Mouse (Mus musculus) brain, embryonic 18.5 days (tissue): Measurements from ENCODE around the gene Fntb.

Experiments used
- DNase-seq: peaks from one replicate; pipeline ENCODE4 v3.0.0-alpha.2; 2012; ENCODE audit warnings: low read depth, low spot score

Fntb gene

DNA sequence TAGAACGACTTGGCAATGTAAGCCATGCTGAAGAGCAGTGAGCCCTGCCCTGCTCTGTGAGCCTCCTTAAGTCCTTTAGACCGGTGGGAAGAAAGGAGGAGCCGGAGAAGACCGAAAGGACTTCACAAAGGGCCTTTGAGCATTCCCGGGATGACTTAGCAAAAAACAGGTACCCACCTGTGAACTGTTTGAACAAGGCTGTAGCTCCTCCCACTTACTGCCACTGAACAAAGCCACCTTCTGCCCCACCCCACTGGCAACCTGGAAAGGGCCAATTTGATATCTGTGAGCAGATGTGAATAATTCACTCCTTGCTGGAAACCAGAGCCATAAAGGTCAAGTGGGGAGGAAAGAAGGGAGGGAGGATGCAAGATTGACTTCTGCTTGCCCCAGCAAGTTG, 30.0 kb downstream of the Fntb start, which contains the start of gene Gpx2:
TSS of gene Gpx2 (minus strand) at position 205 of the 400 bp plus-strand sequence.
- no peak for DNase-seq

DNA sequence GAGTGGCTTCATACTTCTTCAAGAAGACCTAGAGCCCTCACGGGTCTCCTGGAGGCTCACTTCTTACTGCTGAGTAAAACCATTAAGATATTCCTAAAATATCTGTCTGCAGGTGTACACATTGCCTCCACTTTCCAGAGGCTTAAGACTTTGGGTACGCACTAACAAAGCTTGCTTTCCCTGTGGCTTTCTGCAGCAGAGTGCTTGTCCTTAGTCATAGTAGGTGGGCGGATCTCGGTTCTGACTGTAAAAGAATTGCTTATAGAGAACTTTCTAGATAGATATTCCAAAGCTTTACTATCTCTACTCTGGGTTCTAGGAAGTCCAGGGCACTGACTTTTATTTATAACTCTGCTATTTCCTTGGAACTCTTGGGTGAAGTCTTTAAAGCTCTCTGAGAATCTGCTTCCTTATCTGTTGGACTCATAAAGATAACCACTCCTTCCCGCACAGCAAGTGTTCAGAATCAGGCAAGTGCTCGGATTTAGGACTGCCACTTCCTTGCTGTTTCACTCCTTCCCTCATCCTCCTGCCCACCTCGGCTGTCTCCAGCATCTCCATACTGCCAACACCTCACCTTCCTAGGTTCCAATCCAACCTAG, 31.6 kb downstream of the Fntb start:
- no peak for DNase-seq

DNA sequence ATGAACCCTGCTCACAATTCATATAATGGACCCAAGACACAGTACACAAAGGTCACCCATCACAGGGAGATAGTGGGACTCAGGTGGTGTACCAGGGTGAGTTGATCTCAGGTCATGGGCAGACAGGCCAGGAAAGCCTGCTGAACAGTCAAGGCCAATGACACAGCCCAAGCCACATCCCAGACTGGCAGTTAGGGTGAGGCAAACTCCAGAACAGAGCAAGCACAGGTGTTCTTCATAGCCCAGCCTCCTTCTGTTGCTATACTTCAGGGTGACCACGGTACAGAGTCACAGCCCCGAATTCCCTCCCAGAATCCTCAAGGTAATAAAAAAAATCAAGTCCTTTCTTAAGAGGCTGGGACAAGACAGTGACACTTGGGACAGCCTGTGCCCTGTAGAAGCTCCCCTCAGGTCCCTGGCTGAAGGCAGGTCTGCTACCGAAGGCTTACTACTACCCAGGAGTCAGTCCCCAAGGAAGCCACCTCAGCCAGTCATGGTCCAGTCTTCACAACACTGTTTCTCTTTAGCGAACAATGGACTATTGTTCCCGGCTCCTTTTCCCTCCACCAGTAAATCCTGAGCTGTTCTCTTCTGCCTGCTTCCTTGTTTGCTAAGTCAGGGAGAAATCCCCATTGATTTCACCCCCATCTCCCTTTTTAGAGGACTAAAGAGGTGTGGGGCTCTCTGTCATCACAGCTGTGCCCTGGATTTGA, 32.8 kb downstream of the Fntb start:
- DNase-seq: no peak

DNA sequence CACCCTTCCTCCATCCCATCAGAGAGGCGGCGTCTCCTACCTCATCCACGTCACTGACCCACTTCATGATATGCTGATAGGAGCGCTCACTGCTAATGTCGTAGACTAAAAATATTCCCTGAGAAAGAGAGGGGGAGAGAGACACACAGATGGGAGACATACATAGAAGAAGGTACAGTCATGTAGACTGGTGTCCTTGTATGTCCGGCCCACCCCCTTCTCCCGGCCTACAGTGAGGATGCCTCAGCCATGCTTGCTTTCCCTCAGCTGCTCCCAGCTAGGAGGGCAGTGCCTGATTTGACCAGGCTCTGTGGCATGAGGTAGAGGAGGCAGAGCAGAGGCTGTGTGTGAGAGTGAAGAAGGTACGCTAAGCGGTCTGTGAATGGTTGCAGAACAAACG, 37.6 kb downstream of the Fntb start:
- DNase-seq: no peak

- no peak for DNase-seq
These were observed 38.4 kb downstream of the Fntb start for GRCm38 (mm10) chr12:76803700-76804252.

DNA sequence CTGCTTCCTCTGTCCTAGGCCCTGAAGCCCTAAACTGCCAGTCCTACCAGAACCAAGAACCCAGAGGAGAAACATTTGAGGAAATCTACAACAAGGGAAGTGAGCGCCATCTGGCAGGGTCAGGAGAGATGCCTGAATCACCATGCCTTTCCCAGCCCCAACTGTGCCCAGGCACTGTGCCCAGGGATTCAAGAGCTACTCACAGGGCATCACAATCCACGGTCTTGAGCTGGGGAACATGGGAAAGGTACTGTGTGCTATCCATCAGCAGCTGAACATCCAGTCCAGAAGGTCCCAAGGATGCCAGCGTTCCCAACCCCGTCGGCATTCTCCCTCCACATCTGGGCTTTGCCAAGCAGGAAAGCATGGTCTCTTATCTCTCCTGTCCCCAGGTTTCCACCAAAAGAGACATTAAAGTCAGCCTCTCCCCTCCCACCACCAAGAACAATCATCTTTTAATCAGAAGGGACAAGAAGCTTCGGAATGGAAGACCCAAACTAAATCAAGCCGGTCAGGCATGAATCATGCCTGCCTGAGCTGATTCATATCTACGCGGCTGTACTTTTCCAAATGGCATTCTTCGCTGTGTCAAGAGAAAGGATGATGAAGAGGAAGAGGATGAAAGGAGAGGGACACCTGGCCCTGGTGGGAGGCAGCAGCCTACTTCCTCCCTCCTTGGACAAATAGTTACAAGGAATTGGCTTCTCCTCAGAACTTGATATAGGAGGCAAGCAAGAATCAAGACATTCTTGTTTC, 39.8 kb downstream of the Fntb start:
- no peak for DNase-seq

DNA sequence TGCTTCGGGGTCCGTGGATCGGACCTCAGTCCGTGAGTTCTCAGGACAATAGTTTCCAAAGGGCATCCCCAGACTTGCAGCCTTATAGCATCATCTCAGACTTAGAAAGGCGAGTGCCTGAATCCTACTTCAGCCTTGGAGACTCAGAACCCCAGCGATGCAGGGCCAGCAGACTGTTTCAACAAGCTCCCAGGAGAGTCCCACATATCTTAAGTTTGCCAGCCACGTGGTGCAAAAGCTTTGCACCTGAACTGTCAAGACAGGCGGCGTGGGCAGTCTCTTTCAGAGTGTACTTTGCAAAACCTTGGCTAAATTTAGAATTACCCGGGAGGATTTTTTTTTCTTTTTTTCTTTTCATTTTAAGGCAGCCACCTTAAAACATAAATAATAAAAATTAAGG, 42.4 kb downstream of the Fntb start:
- DNase-seq: no peak

GRCm38 (mm10) chr12:76810491-76810890, 45.1 kb downstream of the Fntb start:
- no peak for DNase-seq

GRCm38 (mm10) chr12:76811006-76811405, 45.6 kb downstream of the Fntb start:
- no peak for DNase-seq

- no peak for DNase-seq
These were observed 48.2 kb downstream of the Fntb start for GRCm38 (mm10) chr12:76813543-76813942.

GRCm38 (mm10) chr12:76814120-76814519, 48.7 kb downstream of the Fntb start:
- no peak for DNase-seq

DNA sequence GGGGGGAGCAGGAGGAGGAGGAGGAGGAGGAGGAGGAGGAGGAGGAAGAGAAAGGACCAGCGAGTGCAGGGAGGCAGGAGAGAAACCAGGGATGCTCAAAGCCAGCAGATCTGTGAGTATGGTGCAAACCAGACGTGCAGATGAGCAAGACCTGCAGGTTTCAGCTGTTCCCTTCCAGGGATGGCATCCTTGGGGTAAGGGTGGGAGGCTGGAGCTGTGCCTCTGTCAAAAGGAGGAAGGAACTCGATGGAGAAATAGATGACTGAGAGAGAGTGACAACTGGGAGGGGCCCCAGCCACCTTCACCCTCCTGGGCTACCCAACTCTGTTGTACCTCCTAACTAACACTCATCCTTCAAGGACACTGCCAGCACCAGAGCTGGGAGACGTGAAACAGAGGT, 51.3 kb downstream of the Fntb start:
- DNase-seq: no peak

GRCm38 (mm10) chr12:76817176-76817575, 51.8 kb downstream of the Fntb start:
- DNase-seq: no peak

- no peak for DNase-seq
These were observed 52.7 kb downstream of the Fntb start for GRCm38 (mm10) chr12:76818120-76818519.

- no peak for DNase-seq
These were observed 53.5 kb downstream of the Fntb start for GRCm38 (mm10) chr12:76818908-76819307.

DNA sequence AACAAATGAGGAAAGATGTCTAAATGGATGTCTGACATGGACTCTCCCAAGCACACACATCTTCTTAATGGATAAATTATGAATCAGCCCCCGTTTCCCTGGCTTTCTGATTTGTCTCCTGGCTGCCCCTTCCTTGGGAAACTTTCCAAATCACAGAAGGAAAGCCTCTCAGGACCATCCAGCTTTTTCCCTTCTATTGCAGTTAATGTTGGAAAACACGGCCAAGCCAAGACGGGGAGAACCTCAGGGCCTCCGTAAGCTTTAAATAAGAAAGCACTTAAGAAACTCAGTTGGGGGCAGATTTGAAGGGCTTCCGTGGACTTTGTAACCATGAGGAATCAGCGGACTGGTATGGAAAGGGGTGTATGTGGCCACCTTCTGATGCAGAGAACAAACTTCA, 54.4 kb downstream of the Fntb start:
- no peak for DNase-seq

- DNase-seq: no peak
These were observed 55.2 kb downstream of the Fntb start for GRCm38 (mm10) chr12:76820615-76821014.

DNA sequence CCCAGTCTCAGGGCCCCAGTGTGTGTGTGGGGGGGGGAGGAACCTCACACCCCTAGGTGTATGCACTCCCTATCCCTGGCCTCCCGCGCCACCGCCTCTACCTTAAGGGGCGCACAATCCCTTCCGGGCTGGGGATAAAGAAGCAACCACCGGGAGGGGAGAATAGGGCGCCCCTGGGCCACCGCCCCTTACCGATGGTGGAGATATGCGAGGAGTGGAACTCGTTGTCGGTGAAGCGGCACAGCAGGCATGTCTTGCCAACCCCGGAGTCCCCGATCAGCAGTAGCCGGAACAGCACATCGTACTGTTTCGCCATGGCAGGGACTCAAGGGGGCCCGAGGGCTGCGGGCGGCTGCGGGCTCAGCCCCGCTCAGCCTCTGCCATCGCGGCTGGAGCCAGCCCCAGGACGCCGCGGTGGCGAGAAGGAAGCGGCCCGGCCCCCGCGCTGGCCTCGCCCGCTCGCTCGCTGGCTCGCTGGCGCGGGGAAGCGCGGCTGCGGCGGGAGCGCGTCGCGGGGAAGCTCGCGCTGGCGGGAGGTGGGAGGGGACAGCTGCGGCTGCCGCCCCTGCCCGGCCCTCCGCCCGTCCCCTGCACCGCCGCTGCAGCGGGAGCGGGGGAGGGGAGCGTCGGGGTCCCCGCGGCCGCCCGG, 56.7 kb downstream of the Fntb start:
- no peak for DNase-seq

- no peak for DNase-seq
These were observed 57.3 kb downstream of the Fntb start, which contains the start of gene Rab15 for GRCm38 (mm10) chr12:76822651-76823041. Gene Rab15 (minus strand): TSS chr12:76822908.

DNA sequence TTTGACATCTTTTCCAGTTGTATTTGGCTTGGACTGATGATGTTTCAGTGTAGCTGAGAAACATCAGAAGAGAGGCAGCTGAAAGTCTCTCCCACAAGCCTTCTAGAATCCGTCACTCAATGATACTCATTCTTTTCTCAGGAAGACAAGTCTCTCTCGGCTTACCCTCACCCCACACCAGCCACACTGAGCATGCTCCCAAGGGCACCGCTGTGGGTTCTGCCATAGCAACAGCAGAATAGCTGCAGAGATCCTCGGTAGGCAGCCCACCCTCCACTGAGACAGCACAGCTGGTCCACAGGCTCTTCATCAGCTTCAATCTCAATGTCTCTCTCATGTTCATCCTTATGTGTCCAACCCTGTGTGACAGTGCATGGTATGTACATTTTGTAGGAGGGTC, 59.9 kb downstream of the Fntb start:
- DNase-seq: no peak

- no peak for DNase-seq
These were observed 67.3 kb downstream of the Fntb start for GRCm38 (mm10) chr12:76832704-76833103.
